Mouse (Mus musculus) lung, embryonic 15.5 days (tissue): Measurements from ENCODE around the gene Ssxb3. TPM values are rescaled to one million over a fixed set of nuclear protein-coding genes. Genes with fewer than 3 reads are reported as not detected.
"Not testable (repeated sequence)": the region's sequence is repeated elsewhere in the genome, so short reads cannot be mapped to it uniquely, and the experiment has no call there.

Experiments
- ATAC-seq: fragments of 200-750 bp; cut with Nextera tagmentation; 2 replicates; pipeline ENCODE4 v1.8.0; 2017; ENCODE audit warnings: moderate number of reproducible peaks, borderline replicate concordance; ENCODE audit not compliant: low FRiP score, low TSS enrichment; ENCODE audit errors: extremely low read depth
- H3K27ac ChIP-seq: fragments of 300-500 bp; sonication (generic); 2 replicates; pipeline ENCODE4 v1.5.1; 2015; ENCODE audit warnings: moderate library complexity, mild to moderate bottlenecking, inconsistent platforms
- H3K27me3 ChIP-seq: fragments of 300-500 bp; sonication (generic); 2 replicates; pipeline ENCODE4 v1.6.1; 2015; ENCODE audit warnings: inconsistent platforms
- H3K36me3 ChIP-seq: fragments of 300-500 bp; sonication (generic); 2 replicates; pipeline ENCODE4 v1.6.1; 2015; ENCODE audit warnings: inconsistent platforms
- H3K4me1 ChIP-seq: fragments of 300-500 bp; sonication (generic); 2 replicates; pipeline ENCODE4 v1.6.1; 2015; ENCODE audit warnings: inconsistent platforms
- H3K4me2 ChIP-seq: fragments of 300-500 bp; sonication (generic); 2 replicates; pipeline ENCODE4 v1.6.1; 2015; ENCODE audit warnings: inconsistent platforms, mild to moderate bottlenecking, moderate library complexity
- H3K4me3 ChIP-seq: fragments of 300-500 bp; sonication (generic); 2 replicates; pipeline ENCODE4 v1.5.1; 2015; ENCODE audit warnings: mild to moderate bottlenecking, inconsistent platforms
- H3K9ac ChIP-seq: fragments of 300-500 bp; sonication (generic); 2 replicates; pipeline ENCODE4 v1.6.1; 2015; ENCODE audit warnings: inconsistent platforms
- H3K9me3 ChIP-seq: fragments of 300-500 bp; sonication (generic); 2 replicates; pipeline ENCODE4 v1.6.1; 2016; ENCODE audit warnings: inconsistent platforms
- WGBS: fragments of 180-500 bp; shearing (Covaris S2); methylation state at CpG from one replicate; pipeline ENCODE4 v1.1.7; 2015; 5-methylcytosine and 5-hydroxymethylcytosine counted together
- polyA plus RNA-seq: library from polyadenylated mRNA; unstranded; fragments of >200 nt; fragmentation: Nextera tagmentation; extraction: Ambion mirVana; gene quantifications from 2 replicates; pipeline ENCODE4 v1.2.1, GENCODE M21; 2015

The Ssxb3 gene
- polyA plus RNA-seq, result not detected in 2 replicates

GRCm38 (mm10) chrX:8591716-8592115, at the start of gene Ssxb3:
Gene Ssxb3, minus strand, starts transcription at chrX:8591816.
- H3K9ac ChIP-seq, H3K4me2 ChIP-seq, H3K36me3 ChIP-seq, H3K4me1 ChIP-seq, H3K27me3 ChIP-seq, H3K27ac ChIP-seq, H3K9me3 ChIP-seq, ATAC-seq, H3K4me3 ChIP-seq: not testable (repeated sequence)
- 32% methylated on average over 1 of the region's 1 CpGs for WGBS

GRCm38 (mm10) chrX:8548155-8548554, 43.5 kb downstream of the Ssxb3 start, which contains the start of gene Ssxb6:
Gene Ssxb6, minus strand, starts transcription at chrX:8548255.
- not testable (repeated sequence) for H3K4me2 ChIP-seq, H3K9me3 ChIP-seq, H3K36me3 ChIP-seq, H3K4me3 ChIP-seq, H3K27ac ChIP-seq, H3K27me3 ChIP-seq, H3K9ac ChIP-seq, H3K4me1 ChIP-seq, ATAC-seq
- WGBS, result 62% methylated on average over 4 of the region's 4 CpGs

Other genes starting within 250 kb of the Ssxb3 start
- gene Ssxb9, start 224.8 kb downstream of the Ssxb3 start, polyA plus RNA-seq, result not detected in 2 replicates
- not detected in 2 replicates for gene Ssxb1, start 178.5 kb downstream of the Ssxb3 start, polyA plus RNA-seq
- not detected in 2 replicates for gene Ssxb2, start 130.1 kb downstream of the Ssxb3 start, polyA plus RNA-seq
- gene Gm14459, start 66.9 kb downstream of the Ssxb3 start, polyA plus RNA-seq, result not detected in 2 replicates
- not detected in 2 replicates for gene Ssxb6, start 43.6 kb downstream of the Ssxb3 start, polyA plus RNA-seq
- not detected in 2 replicates for gene Ssxb8, start 99.0 kb upstream of the Ssxb3 start, polyA plus RNA-seq
- gene Ssx9, start 156.6 kb upstream of the Ssxb3 start, polyA plus RNA-seq, result not detected in 2 replicates
- not detected in 2 replicates for gene Ssxb5, start 211.9 kb upstream of the Ssxb3 start, polyA plus RNA-seq